Mouse (Mus musculus) hindbrain, embryonic 11.5 days (tissue): ENCODE measurements around the gene Duox2. TPM values are rescaled to one million over a fixed set of nuclear protein-coding genes. Genes with fewer than 3 reads are reported as not detected.

Source experiments
- ATAC-seq: fragments of 200-750 bp; cut with Nextera tagmentation; 2 replicates; pipeline ENCODE4 v1.8.0; 2017; ENCODE audit warnings: mild to moderate bottlenecking, moderate TSS enrichment, moderate library complexity; ENCODE audit not compliant: low FRiP score
- DNase-seq: peaks from one replicate; pipeline ENCODE4 v3.0.0-alpha.2; 2015; ENCODE audit warnings: low spot score
- H3K27ac ChIP-seq: fragments of 300-500 bp; sonication (generic); 2 replicates; pipeline ENCODE4 v1.5.1; 2014; ENCODE audit warnings: mild to moderate bottlenecking, low read depth, low read length
- H3K27me3 ChIP-seq: fragments of 300-500 bp; sonication (generic); 2 replicates; pipeline ENCODE4 v1.6.1; 2014; ENCODE audit warnings: mild to moderate bottlenecking, low read length, moderate library complexity, mixed read lengths; ENCODE audit not compliant: control insufficient read depth, insufficient read depth
- H3K36me3 ChIP-seq: fragments of 300-500 bp; sonication (generic); 2 replicates; pipeline ENCODE4 v1.6.1; 2014; ENCODE audit warnings: mild to moderate bottlenecking, low read length, moderate library complexity, mixed read lengths; ENCODE audit not compliant: control insufficient read depth, insufficient read depth
- H3K4me1 ChIP-seq: fragments of 300-500 bp; sonication (generic); replicated peaks from 2 replicates; pipeline ENCODE4 v1.6.1; 2014; ENCODE audit warnings: low read length, mixed read lengths; ENCODE audit not compliant: control insufficient read depth, insufficient read depth
- H3K4me2 ChIP-seq: fragments of 300-500 bp; sonication (generic); replicated peaks from 2 replicates; pipeline ENCODE4 v1.6.1; 2014; ENCODE audit warnings: mild to moderate bottlenecking, low read depth, low read length
- H3K4me3 ChIP-seq: fragments of 300-500 bp; sonication (generic); 2 replicates; pipeline ENCODE4 v1.5.1; 2014; ENCODE audit warnings: low read depth, low read length
- H3K9ac ChIP-seq: fragments of 300-500 bp; sonication (generic); 2 replicates; pipeline ENCODE4 v1.6.1; 2014; ENCODE audit warnings: low read depth, low read length
- H3K9me3 ChIP-seq: fragments of 300-500 bp; sonication (generic); 2 replicates; pipeline ENCODE4 v1.6.1; 2016; ENCODE audit warnings: low read length; ENCODE audit not compliant: control insufficient read depth
- WGBS: fragments of 180-500 bp; shearing (Covaris S2); extraction: QIAGEN DNeasy Blood & Tissue Kit; methylation state at CpG from one replicate; pipeline ENCODE4 v1.1.7; 2014; 5-methylcytosine and 5-hydroxymethylcytosine counted together
- polyA plus RNA-seq: library from polyadenylated mRNA; unstranded; fragments of >200 nt; fragmentation: Nextera tagmentation; extraction: Ambion mirVana; gene quantifications from 2 replicates; pipeline ENCODE4 v1.2.1, GENCODE M21; 2014

The Duox2 gene
- polyA plus RNA-seq, 1 experiment from 2014 or later = not detected

GRCm38 (mm10) chr2:122325361-122325760, 27.1 kb upstream of the Duox2 start:
- Histone ChIP-seq H3K4me2 (no peak overlapping the region), H3K4me3 (no peak overlapping the region)
- 83% methylated on average over 2 of the region's 2 CpGs for WGBS

GRCm38 (mm10) chr2:122324586-122324985, 26.3 kb upstream of the Duox2 start:
- DNase-seq = no peak
- no peak for ATAC-seq
- no peak overlapping the region for H3K9ac ChIP-seq
- no peak overlapping the region for H3K27ac ChIP-seq
- no peaks in the 10 kb centered on the region for H3K27me3 ChIP-seq
- no peak overlapping the region for H3K4me3 ChIP-seq
- no peaks in the 10 kb centered on the region for H3K36me3 ChIP-seq
- WGBS = 86% methylated on average over 3 of the region's 3 CpGs
- H3K4me2 ChIP-seq = no peak overlapping the region
- no peaks in the 10 kb centered on the region for H3K4me1 ChIP-seq
- H3K9me3 ChIP-seq = no peaks in the 10 kb centered on the region

More at GRCm38 (mm10) chr2:122325361-122325760, 27.1 kb upstream of the Duox2 start:
- ATAC-seq (no peak), DNase-seq (no peak)
- no peak overlapping the region for H3K9ac ChIP-seq
- no peaks in the 10 kb centered on the region for H3K4me1 ChIP-seq
- no peaks in the 10 kb centered on the region for H3K36me3 ChIP-seq
- no peak overlapping the region for H3K27ac ChIP-seq
- no peaks in the 10 kb centered on the region for H3K27me3 ChIP-seq
- H3K9me3 ChIP-seq = no peaks in the 10 kb centered on the region

GRCm38 (mm10) chr2:122323960-122324359, 25.7 kb upstream of the Duox2 start:
- no peaks in the 10 kb centered on the region for H3K9me3 ChIP-seq
- H3K9ac ChIP-seq = no peak overlapping the region
- DNase-seq = no peak
- H3K27me3 ChIP-seq = no peaks in the 10 kb centered on the region
- H3K27ac ChIP-seq = no peak overlapping the region
- no peaks in the 10 kb centered on the region for H3K36me3 ChIP-seq
- ATAC-seq = no peak
- H3K4me1 ChIP-seq = no peaks in the 10 kb centered on the region
- 63% methylated on average over 3 of the region's 3 CpGs for whole genome bisulfite sequencing
- H3K4me3 ChIP-seq = no peak overlapping the region
- no peak overlapping the region for H3K4me2 ChIP-seq

GRCm38 (mm10) chr2:122317384-122317783, 19.1 kb upstream of the Duox2 start:
- Histone ChIP-seq H3K9ac (no peak overlapping the region), H3K27ac (no peak overlapping the region), H3K4me2 (no peak overlapping the region), H3K4me3 (no peak overlapping the region), H3K36me3 (no peaks in the 10 kb centered on the region), H3K27me3 (peaks cover 18% of the 10 kb centered on the region), H3K9me3 (no peaks in the 10 kb centered on the region), H3K4me1 (peaks cover 4% of the 10 kb centered on the region; the same call in 1 of the 2 replicates)
- ATAC-seq (no peak), DNase-seq (no peak)
- 77% methylated on average over 4 of the region's 4 CpGs for WGBS

- H3K4me2 ChIP-seq = no peak within 1 kb of the TSS
- no peak within 1 kb of the TSS for H3K9ac ChIP-seq
- H3K27ac ChIP-seq = no peak within 1 kb of the TSS
- H3K4me3 ChIP-seq = no peak within 1 kb of the TSS
- DNase-seq = no peak
- no peak for ATAC-seq
- peaks cover 4% of the 10 kb centered on the region; the same call in 1 of the 2 replicates for H3K4me1 ChIP-seq
- H3K27me3 ChIP-seq = peaks cover 18% of the 10 kb centered on the region
- H3K9me3 ChIP-seq = no peaks in the 10 kb centered on the region
- H3K36me3 ChIP-seq = no peaks in the 10 kb centered on the region
- WGBS = 81% methylated on average over 7 of the region's 7 CpGs
These were observed 17.1 kb upstream of the Duox2 start, which contains the start of gene Duox1 for GRCm38 (mm10) chr2:122315372-122315771. Gene Duox1, plus strand, starts transcription at chr2:122315672.

- ATAC-seq = peak; percentile 39; the same call in 1 of the 2 replicates
- Histone ChIP-seq H3K36me3 (no peaks in the 10 kb centered on the region), H3K9me3 (no peaks in the 10 kb centered on the region), H3K4me2 (peak within 1 kb of the TSS; percentile 26), H3K27me3 (peaks cover 18% of the 10 kb centered on the region), H3K27ac (no peak within 1 kb of the TSS), H3K4me1 (peaks cover 4% of the 10 kb centered on the region; the same call in 1 of the 2 replicates), H3K4me3 (peak within 1 kb of the TSS; percentile 19), H3K9ac (no peak within 1 kb of the TSS)
- peak; percentile 30 for DNase-seq
- WGBS = 4% methylated on average over 24 of the region's 24 CpGs
These were observed 15.3 kb upstream of the Duox2 start, which contains the start of gene Duoxa1 for GRCm38 (mm10) chr2:122313536-122313935. Gene Duoxa1, minus strand, starts transcription at chr2:122313730.

GRCm38 (mm10) chr2:122312722-122313417, 14.6 kb upstream of the Duox2 start:
- Histone ChIP-seq H3K4me1 (peaks cover 4% of the 10 kb centered on the region; the same call in 1 of the 2 replicates), H3K4me2 (peak overlapping the region; percentile 17; the same call in 1 of the 2 replicates), H3K27ac (no peak overlapping the region), H3K9ac (no peak overlapping the region), H3K36me3 (no peaks in the 10 kb centered on the region), H3K9me3 (no peaks in the 10 kb centered on the region), H3K27me3 (peaks cover 18% of the 10 kb centered on the region), H3K4me3 (no peak overlapping the region; the same call in none of the 2 replicates)
- peak; percentile 86 for DNase-seq
- WGBS = 4% methylated on average over 27 of the region's 27 CpGs
- ATAC-seq = peak; percentile 51

GRCm38 (mm10) chr2:122311561-122311960, 13.3 kb upstream of the Duox2 start:
- ATAC-seq = 0 out of 2 replicates have a peak, but pooled peaks have one; percentile 15
- H3K27me3 ChIP-seq = peaks cover 18% of the 10 kb centered on the region

GRCm38 (mm10) chr2:122309647-122310046, 11.4 kb upstream of the Duox2 start:
- no peaks in the 10 kb centered on the region for H3K9me3 ChIP-seq
- H3K27ac ChIP-seq = no peak overlapping the region
- peaks cover 4% of the 10 kb centered on the region; the same call in 1 of the 2 replicates for H3K4me1 ChIP-seq
- no peak overlapping the region for H3K4me2 ChIP-seq
- no peaks in the 10 kb centered on the region for H3K36me3 ChIP-seq
- H3K27me3 ChIP-seq = peaks cover 19% of the 10 kb centered on the region
- no peak overlapping the region for H3K4me3 ChIP-seq
- no peak overlapping the region for H3K9ac ChIP-seq
- DNase-seq (no peak), ATAC-seq (no peak)
- WGBS = 55% methylated on average over 3 of the region's 3 CpGs

More at GRCm38 (mm10) chr2:122311561-122311960, 13.3 kb upstream of the Duox2 start:
- DNase-seq = no peak
- no peaks in the 10 kb centered on the region for H3K9me3 ChIP-seq
- no peak overlapping the region for H3K27ac ChIP-seq
- 45% methylated on average over 2 of the region's 2 CpGs for WGBS
- H3K9ac ChIP-seq = no peak overlapping the region
- H3K4me2 ChIP-seq = no peak overlapping the region
- H3K4me1 ChIP-seq = peaks cover 4% of the 10 kb centered on the region; the same call in 1 of the 2 replicates
- H3K4me3 ChIP-seq = no peak overlapping the region
- no peaks in the 10 kb centered on the region for H3K36me3 ChIP-seq
